Mouse (Mus musculus): ENCODE data around the gene Maip1.

DNA sequence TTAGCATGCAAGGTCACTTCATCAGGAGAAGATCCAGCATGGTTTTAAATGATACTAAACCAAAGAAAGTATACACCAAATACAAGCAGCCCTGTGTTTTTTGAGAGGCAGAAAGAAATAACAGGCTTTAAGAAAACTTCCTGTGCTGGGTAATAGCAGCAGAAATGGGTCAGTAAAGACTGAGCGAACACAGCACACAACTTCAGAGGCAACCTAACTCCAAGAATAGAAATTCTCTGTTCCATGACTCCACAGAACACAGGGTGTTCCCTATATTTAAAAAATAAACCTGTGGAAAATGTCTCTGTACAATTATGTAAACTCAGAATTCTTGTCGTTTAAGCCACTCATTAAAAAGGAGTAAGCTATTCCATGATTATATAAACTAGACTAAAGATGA is 5.3 kb upstream of the Maip1 start:
- TF ChIP-seq CTCF (IDR thresholded peaks at IDR 0.05; ENCODE audit: control insufficient read depth, insufficient read depth, insufficient replicate concordance, low read depth, low read length) (no peak), POLR2A (IDR thresholded peaks at IDR 0.05; ENCODE audit: control insufficient read depth, low read depth, low read length) (no peak)

Data from testis, adult 2 months (tissue).